Mouse (Mus musculus): ENCODE results near the gene Selenoh. TPM values are rescaled to one million over a fixed set of nuclear protein-coding genes. Genes with fewer than 3 reads are reported as not detected.

Selenoh gene
- polyA plus RNA-seq, 1 experiment from 2014 or later: 90.7 TPM

- H3K36me3 ChIP-seq (ENCODE audit: control insufficient read depth, insufficient read depth): no peaks in the 10 kb centered on the region
- no peaks in the 10 kb centered on the region for H3K27me3 ChIP-seq (replicated peaks; ENCODE audit: control insufficient read depth, insufficient read depth, low read length)
- H3K9me3 ChIP-seq (ENCODE audit: control insufficient read depth): no peaks in the 10 kb centered on the region
- peak overlapping the region; percentile 79 for H3K4me3 ChIP-seq (ENCODE audit: low read depth, low read length)
- no peak for ATAC-seq
- peak overlapping the region; percentile 99 for H3K27ac ChIP-seq (ENCODE audit: low read depth, low read length)
- peak overlapping the region; percentile 89 for H3K9ac ChIP-seq (ENCODE audit: low read depth, low read length)
- H3K4me2 ChIP-seq (replicated peaks; ENCODE audit: low read depth): peak overlapping the region; percentile 70
- WGBS: under 1% methylated on average over 10 of the region's 10 CpGs
- H3K4me1 ChIP-seq (replicated peaks; ENCODE audit: control insufficient read depth, insufficient read depth, low read length): no peaks in the 10 kb centered on the region
- no peak for TF ChIP-seq CTCF (IDR thresholded peaks at IDR 0.05; ENCODE audit: low read depth)
Observed at GRCm38 (mm10) chr2:84649674-84650073, 20.9 kb downstream of the Selenoh start.

GRCm38 (mm10) chr2:84648369-84648768 lies 22.2 kb downstream of the Selenoh start:
- ATAC-seq: no peak
- WGBS: 6% methylated on average over 6 of the region's 6 CpGs
- H3K9ac ChIP-seq (ENCODE audit: low read depth, low read length): peak overlapping the region; percentile 46; the same call in 1 of the 2 replicates
- H3K9me3 ChIP-seq (ENCODE audit: control insufficient read depth): no peaks in the 10 kb centered on the region
- peak overlapping the region; percentile 70 for H3K4me2 ChIP-seq (replicated peaks; ENCODE audit: low read depth)
- H3K27ac ChIP-seq (ENCODE audit: low read depth, low read length): no peak overlapping the region
- H3K36me3 ChIP-seq (ENCODE audit: control insufficient read depth, insufficient read depth): no peaks in the 10 kb centered on the region
- TF ChIP-seq CTCF (IDR thresholded peaks at IDR 0.05; ENCODE audit: low read depth): peak; percentile 52
- no peaks in the 10 kb centered on the region for H3K27me3 ChIP-seq (replicated peaks; ENCODE audit: control insufficient read depth, insufficient read depth, low read length)
- H3K4me1 ChIP-seq (replicated peaks; ENCODE audit: control insufficient read depth, insufficient read depth, low read length): no peaks in the 10 kb centered on the region
- H3K4me3 ChIP-seq (ENCODE audit: low read depth, low read length): peak overlapping the region; percentile 79

- H3K9me3 ChIP-seq (ENCODE audit: control insufficient read depth): no peaks in the 10 kb centered on the region
- H3K27me3 ChIP-seq (replicated peaks; ENCODE audit: control insufficient read depth, insufficient read depth, low read length): no peaks in the 10 kb centered on the region
- H3K4me3 ChIP-seq (ENCODE audit: low read depth, low read length): peak overlapping the region; percentile 79
- H3K4me1 ChIP-seq (replicated peaks; ENCODE audit: control insufficient read depth, insufficient read depth, low read length): no peaks in the 10 kb centered on the region
- no peak for ATAC-seq
- H3K36me3 ChIP-seq (ENCODE audit: control insufficient read depth, insufficient read depth): no peaks in the 10 kb centered on the region
- no peak overlapping the region for H3K9ac ChIP-seq (ENCODE audit: low read depth, low read length)
- no peak overlapping the region for H3K27ac ChIP-seq (ENCODE audit: low read depth, low read length)
- H3K4me2 ChIP-seq (replicated peaks; ENCODE audit: low read depth): peak overlapping the region; percentile 70
- 61% methylated on average over 6 of the region's 6 CpGs for WGBS
- TF ChIP-seq CTCF (IDR thresholded peaks at IDR 0.05; ENCODE audit: low read depth): no peak
Observed at GRCm38 (mm10) chr2:84647051-84647568, 23.5 kb downstream of the Selenoh start.

- H3K27me3 ChIP-seq (replicated peaks; ENCODE audit: control insufficient read depth, insufficient read depth, low read length): no peaks in the 10 kb centered on the region
- H3K4me2 ChIP-seq (replicated peaks; ENCODE audit: low read depth): peak overlapping the region; percentile 70
- no peaks in the 10 kb centered on the region for H3K36me3 ChIP-seq (ENCODE audit: control insufficient read depth, insufficient read depth)
- H3K4me1 ChIP-seq (replicated peaks; ENCODE audit: control insufficient read depth, insufficient read depth, low read length): peaks cover 3% of the 10 kb centered on the region; the same call in 1 of the 2 replicates
- no peak overlapping the region for H3K4me3 ChIP-seq (ENCODE audit: low read depth, low read length)
- no peak overlapping the region; the same call in 1 of the 2 replicates for H3K27ac ChIP-seq (ENCODE audit: low read depth, low read length)
- ATAC-seq: no peak
- no peak overlapping the region for H3K9ac ChIP-seq (ENCODE audit: low read depth, low read length)
- no peak for TF ChIP-seq CTCF (IDR thresholded peaks at IDR 0.05; ENCODE audit: low read depth)
- WGBS: 34% methylated on average over 1 of the region's 1 CpGs
- no peaks in the 10 kb centered on the region for H3K9me3 ChIP-seq (ENCODE audit: control insufficient read depth)
Observed at GRCm38 (mm10) chr2:84646138-84646537, 24.4 kb downstream of the Selenoh start.

- H3K4me3 ChIP-seq (ENCODE audit: low read depth, low read length): no peak overlapping the region
- no peak overlapping the region for H3K27ac ChIP-seq (ENCODE audit: low read depth, low read length)
- H3K9ac ChIP-seq (ENCODE audit: low read depth, low read length): no peak overlapping the region
- H3K9me3 ChIP-seq (ENCODE audit: control insufficient read depth): no peaks in the 10 kb centered on the region
- no peak overlapping the region for H3K4me2 ChIP-seq (replicated peaks; ENCODE audit: low read depth)
- H3K36me3 ChIP-seq (ENCODE audit: control insufficient read depth, insufficient read depth): no peaks in the 10 kb centered on the region
- TF ChIP-seq CTCF (IDR thresholded peaks at IDR 0.05; ENCODE audit: low read depth): no peak
- peaks cover 21% of the 10 kb centered on the region for H3K4me1 ChIP-seq (replicated peaks; ENCODE audit: control insufficient read depth, insufficient read depth, low read length)
- no peak for ATAC-seq
- no peaks in the 10 kb centered on the region for H3K27me3 ChIP-seq (replicated peaks; ENCODE audit: control insufficient read depth, insufficient read depth, low read length)
Observed at GRCm38 (mm10) chr2:84640833-84641232, 29.7 kb downstream of the Selenoh start.

- WGBS: 22% methylated on average over 5 of the region's 5 CpGs
- H3K4me2 ChIP-seq (replicated peaks; ENCODE audit: low read depth): no peak overlapping the region; the same call in none of the 2 replicates
- no peak overlapping the region for H3K4me3 ChIP-seq (ENCODE audit: low read depth, low read length)
- H3K4me1 ChIP-seq (replicated peaks; ENCODE audit: control insufficient read depth, insufficient read depth, low read length): peaks cover 33% of the 10 kb centered on the region
- H3K9ac ChIP-seq (ENCODE audit: low read depth, low read length): no peak overlapping the region
- H3K27ac ChIP-seq (ENCODE audit: low read depth, low read length): peak overlapping the region; percentile 52
- H3K27me3 ChIP-seq (replicated peaks; ENCODE audit: control insufficient read depth, insufficient read depth, low read length): no peaks in the 10 kb centered on the region
- no peaks in the 10 kb centered on the region for H3K9me3 ChIP-seq (ENCODE audit: control insufficient read depth)
- ATAC-seq: no peak
- no peaks in the 10 kb centered on the region for H3K36me3 ChIP-seq (ENCODE audit: control insufficient read depth, insufficient read depth)
- no peak for TF ChIP-seq CTCF (IDR thresholded peaks at IDR 0.05; ENCODE audit: low read depth)
Observed at GRCm38 (mm10) chr2:84638428-84639220, 31.9 kb downstream of the Selenoh start.
